Mouse (Mus musculus): Measurements from ENCODE around the gene Nckap5.

GRCm38 (mm10) chr1:126317345-126317744 lies 513.3 kb downstream of the Nckap5 start:
- TF ChIP-seq CTCF (IDR thresholded peaks at IDR 0.05; ENCODE audit: insufficient read depth, low read depth, low read length): no peak
- no peak for TF ChIP-seq POLR2A (IDR thresholded peaks at IDR 0.05; ENCODE audit: insufficient read depth, low read depth, low read length)
